Mouse (Mus musculus): ENCODE measurements around the gene Dapp1. TPM values are rescaled to one million over a fixed set of nuclear protein-coding genes. Genes with fewer than 3 reads are reported as not detected.

The Dapp1 gene
- polyA plus RNA-seq, 1 experiment from 2014 or later: 1.6 TPM

- Histone ChIP-seq H3K36me3 (ENCODE audit: control insufficient read depth, insufficient read depth, low read length) (no peaks in the 10 kb centered on the region), H3K27ac (ENCODE audit: low read depth, low read length) (no peak overlapping the region), H3K9ac (replicated peaks; ENCODE audit: low read depth, low read length) (no peak overlapping the region), H3K9me3 (ENCODE audit: control insufficient read depth, low read length) (no peaks in the 10 kb centered on the region), H3K4me1 (ENCODE audit: control insufficient read depth, insufficient read depth, low read length) (no peaks in the 10 kb centered on the region), H3K27me3 (ENCODE audit: control insufficient read depth, insufficient read depth, low read length) (no peaks in the 10 kb centered on the region), H3K4me2 (ENCODE audit: low read depth, low read length) (no peak overlapping the region), H3K4me3 (ENCODE audit: low read depth, low read length) (no peak overlapping the region)
- no peak for ATAC-seq (ENCODE audit: low read depth)
- 69% methylated on average over 4 of the region's 4 CpGs for WGBS
Observed at GRCm38 (mm10) chr3:138012351-138012750, 31.0 kb upstream of the Dapp1 start.

GRCm38 (mm10) chr3:138008152-138008551 is 26.8 kb upstream of the Dapp1 start:
- Histone ChIP-seq H3K9me3 (ENCODE audit: control insufficient read depth, low read length) (no peaks in the 10 kb centered on the region), H3K9ac (replicated peaks; ENCODE audit: low read depth, low read length) (no peak overlapping the region), H3K4me1 (ENCODE audit: control insufficient read depth, insufficient read depth, low read length) (no peaks in the 10 kb centered on the region), H3K4me3 (ENCODE audit: low read depth, low read length) (no peak overlapping the region), H3K4me2 (ENCODE audit: low read depth, low read length) (no peak overlapping the region), H3K36me3 (ENCODE audit: control insufficient read depth, insufficient read depth, low read length) (no peaks in the 10 kb centered on the region), H3K27ac (ENCODE audit: low read depth, low read length) (no peak overlapping the region), H3K27me3 (ENCODE audit: control insufficient read depth, insufficient read depth, low read length) (no peaks in the 10 kb centered on the region)
- ATAC-seq (ENCODE audit: low read depth): no peak
- 82% methylated on average over 6 of the region's 6 CpGs for WGBS

- Histone ChIP-seq H3K27me3 (ENCODE audit: control insufficient read depth, insufficient read depth, low read length) (no peaks in the 10 kb centered on the region), H3K9me3 (ENCODE audit: control insufficient read depth, low read length) (no peaks in the 10 kb centered on the region), H3K4me3 (ENCODE audit: low read depth, low read length) (no peak overlapping the region), H3K4me1 (ENCODE audit: control insufficient read depth, insufficient read depth, low read length) (no peaks in the 10 kb centered on the region), H3K27ac (ENCODE audit: low read depth, low read length) (no peak overlapping the region), H3K36me3 (ENCODE audit: control insufficient read depth, insufficient read depth, low read length) (no peaks in the 10 kb centered on the region), H3K9ac (replicated peaks; ENCODE audit: low read depth, low read length) (no peak overlapping the region), H3K4me2 (ENCODE audit: low read depth, low read length) (no peak overlapping the region)
- no peak for ATAC-seq (ENCODE audit: low read depth)
- WGBS: 79% methylated on average over 3 of the region's 3 CpGs
Observed at GRCm38 (mm10) chr3:138006896-138007295, 25.6 kb upstream of the Dapp1 start.

GRCm38 (mm10) chr3:138003264-138003663 is 21.9 kb upstream of the Dapp1 start:
- ATAC-seq (ENCODE audit: low read depth): no peak
- WGBS: 86% methylated on average over 7 of the region's 7 CpGs

GRCm38 (mm10) chr3:138002545-138002944 is 21.2 kb upstream of the Dapp1 start:
- ATAC-seq (ENCODE audit: low read depth): no peak

More at GRCm38 (mm10) chr3:138003264-138003663, 21.9 kb upstream of the Dapp1 start:
- no peaks in the 10 kb centered on the region for H3K9me3 ChIP-seq (ENCODE audit: control insufficient read depth, low read length)
- no peak overlapping the region for H3K4me3 ChIP-seq (ENCODE audit: low read depth, low read length)
- H3K4me2 ChIP-seq (ENCODE audit: low read depth, low read length): no peak overlapping the region
- no peak overlapping the region for H3K27ac ChIP-seq (ENCODE audit: low read depth, low read length)
- no peak overlapping the region for H3K9ac ChIP-seq (replicated peaks; ENCODE audit: low read depth, low read length)
- H3K27me3 ChIP-seq (ENCODE audit: control insufficient read depth, insufficient read depth, low read length): no peaks in the 10 kb centered on the region
- H3K4me1 ChIP-seq (ENCODE audit: control insufficient read depth, insufficient read depth, low read length): no peaks in the 10 kb centered on the region
- H3K36me3 ChIP-seq (ENCODE audit: control insufficient read depth, insufficient read depth, low read length): no peaks in the 10 kb centered on the region

GRCm38 (mm10) chr3:138001865-138002264 is 20.5 kb upstream of the Dapp1 start:
- WGBS: 78% methylated on average over 4 of the region's 4 CpGs
- Histone ChIP-seq H3K4me2 (ENCODE audit: low read depth, low read length) (no peak overlapping the region), H3K4me1 (ENCODE audit: control insufficient read depth, insufficient read depth, low read length) (no peaks in the 10 kb centered on the region), H3K27ac (ENCODE audit: low read depth, low read length) (no peak overlapping the region), H3K4me3 (ENCODE audit: low read depth, low read length) (no peak overlapping the region), H3K9ac (replicated peaks; ENCODE audit: low read depth, low read length) (no peak overlapping the region), H3K27me3 (ENCODE audit: control insufficient read depth, insufficient read depth, low read length) (no peaks in the 10 kb centered on the region), H3K36me3 (ENCODE audit: control insufficient read depth, insufficient read depth, low read length) (no peaks in the 10 kb centered on the region), H3K9me3 (ENCODE audit: control insufficient read depth, low read length) (no peaks in the 10 kb centered on the region)
- ATAC-seq (ENCODE audit: low read depth): no peak

More at GRCm38 (mm10) chr3:138002545-138002944, 21.2 kb upstream of the Dapp1 start:
- Histone ChIP-seq H3K27ac (ENCODE audit: low read depth, low read length) (no peak overlapping the region), H3K4me1 (ENCODE audit: control insufficient read depth, insufficient read depth, low read length) (no peaks in the 10 kb centered on the region), H3K4me2 (ENCODE audit: low read depth, low read length) (no peak overlapping the region), H3K9ac (replicated peaks; ENCODE audit: low read depth, low read length) (no peak overlapping the region), H3K4me3 (ENCODE audit: low read depth, low read length) (no peak overlapping the region), H3K27me3 (ENCODE audit: control insufficient read depth, insufficient read depth, low read length) (no peaks in the 10 kb centered on the region), H3K36me3 (ENCODE audit: control insufficient read depth, insufficient read depth, low read length) (no peaks in the 10 kb centered on the region), H3K9me3 (ENCODE audit: control insufficient read depth, low read length) (no peaks in the 10 kb centered on the region)
- WGBS: 88% methylated on average over 6 of the region's 6 CpGs

- H3K4me2 ChIP-seq (ENCODE audit: low read depth, low read length): no peak overlapping the region
- WGBS: 76% methylated on average over 4 of the region's 4 CpGs
- ATAC-seq (ENCODE audit: low read depth): no peak
Observed at GRCm38 (mm10) chr3:138000724-138001069, 19.4 kb upstream of the Dapp1 start.

GRCm38 (mm10) chr3:138000062-138000723 is 18.8 kb upstream of the Dapp1 start:
- no peak overlapping the region for H3K4me2 ChIP-seq (ENCODE audit: low read depth, low read length)
- 95% methylated on average over 8 of the region's 8 CpGs for WGBS
- H3K4me3 ChIP-seq (ENCODE audit: low read depth, low read length): no peak overlapping the region
- H3K4me1 ChIP-seq (ENCODE audit: control insufficient read depth, insufficient read depth, low read length): no peaks in the 10 kb centered on the region
- no peaks in the 10 kb centered on the region for H3K27me3 ChIP-seq (ENCODE audit: control insufficient read depth, insufficient read depth, low read length)
- H3K9me3 ChIP-seq (ENCODE audit: control insufficient read depth, low read length): no peaks in the 10 kb centered on the region
- no peak for ATAC-seq (ENCODE audit: low read depth)
- no peak overlapping the region for H3K9ac ChIP-seq (replicated peaks; ENCODE audit: low read depth, low read length)
- H3K27ac ChIP-seq (ENCODE audit: low read depth, low read length): no peak overlapping the region
- no peaks in the 10 kb centered on the region for H3K36me3 ChIP-seq (ENCODE audit: control insufficient read depth, insufficient read depth, low read length)

More at GRCm38 (mm10) chr3:138000724-138001069, 19.4 kb upstream of the Dapp1 start:
- no peak overlapping the region for H3K4me3 ChIP-seq (ENCODE audit: low read depth, low read length)
- no peaks in the 10 kb centered on the region for H3K9me3 ChIP-seq (ENCODE audit: control insufficient read depth, low read length)
- no peak overlapping the region for H3K9ac ChIP-seq (replicated peaks; ENCODE audit: low read depth, low read length)
- H3K4me1 ChIP-seq (ENCODE audit: control insufficient read depth, insufficient read depth, low read length): no peaks in the 10 kb centered on the region
- no peak overlapping the region for H3K27ac ChIP-seq (ENCODE audit: low read depth, low read length)
- no peaks in the 10 kb centered on the region for H3K27me3 ChIP-seq (ENCODE audit: control insufficient read depth, insufficient read depth, low read length)
- no peaks in the 10 kb centered on the region for H3K36me3 ChIP-seq (ENCODE audit: control insufficient read depth, insufficient read depth, low read length)

GRCm38 (mm10) chr3:137999224-137999790 is 18.0 kb upstream of the Dapp1 start:
- ATAC-seq (ENCODE audit: low read depth): no peak
- Histone ChIP-seq H3K4me2 (ENCODE audit: low read depth, low read length) (no peak overlapping the region), H3K4me1 (ENCODE audit: control insufficient read depth, insufficient read depth, low read length) (no peaks in the 10 kb centered on the region), H3K27me3 (ENCODE audit: control insufficient read depth, insufficient read depth, low read length) (no peaks in the 10 kb centered on the region), H3K9ac (replicated peaks; ENCODE audit: low read depth, low read length) (no peak overlapping the region), H3K9me3 (ENCODE audit: control insufficient read depth, low read length) (no peaks in the 10 kb centered on the region), H3K4me3 (ENCODE audit: low read depth, low read length) (no peak overlapping the region), H3K27ac (ENCODE audit: low read depth, low read length) (no peak overlapping the region), H3K36me3 (ENCODE audit: control insufficient read depth, insufficient read depth, low read length) (no peaks in the 10 kb centered on the region)
- 53% methylated on average over 9 of the region's 9 CpGs for WGBS
